Mouse (Mus musculus) adrenal gland, adult 8-10 months (tissue): ENCODE results near the gene Slc48a1. TPM values are rescaled to one million over a fixed set of nuclear protein-coding genes. Genes with fewer than 3 reads are reported as not detected.

Experiments
- total RNA-seq, 4 experiments: library from RNA; stranded (reverse); gene quantifications; 2 replicates each; pipeline ENCODE4 v1.2.4; 2022

Gene Slc48a1
- total RNA-seq, 4 experiments from 2014 or later, result 120 to 216 (median 160) TPM

Other genes starting within 250 kb of the Slc48a1 start
- 10 to 100 TPM; 17.9 to 29.7 (median 26.3) TPM for gene Rpap3, start 72.7 kb upstream of the Slc48a1 start, total RNA-seq
- gene Endou, start 47.2 kb upstream of the Slc48a1 start, total RNA-seq, result 1 to 10 TPM in 1 of 4 experiments, under 1 TPM in 3; 0.35 to 1.2 (median 0.75) TPM
- 10 to 100 TPM; 12.2 to 39.5 (median 25.7) TPM for gene Rapgef3, start 10.5 kb upstream of the Slc48a1 start, total RNA-seq
- 100 to 1,000 TPM in 2 of 4 experiments, 10 to 100 TPM in 2; 86.1 to 106 (median 96.2) TPM for gene Hdac7, start 66.0 kb downstream of the Slc48a1 start, total RNA-seq
- 10 to 100 TPM in 2 of 4 experiments, 1 to 10 TPM in 2; 5.2 to 26.1 (median 16.0) TPM for gene Vdr, start 132.1 kb downstream of the Slc48a1 start, total RNA-seq
- gene Tmem106c, start 185.7 kb downstream of the Slc48a1 start, total RNA-seq, result 10 to 100 TPM; 69.3 to 87.1 (median 77.0) TPM
- gene Col2a1, start 226.2 kb downstream of the Slc48a1 start, total RNA-seq, result under 1 TPM in 1 of 4 experiments, not detected in 3; 0.28 TPM